Mouse (Mus musculus) embryonic fibroblast, embryonic 13.5 days (primary cell): ENCODE data around the gene Rasgrf2.

Source experiments
- CTCF ChIP-seq: IDR thresholded peaks from 2 replicates; pipeline ENCODE4 v1.5.1; 2011; ENCODE audit warnings: mild to moderate bottlenecking, control low read depth, low read length, moderate library complexity, borderline replicate concordance; ENCODE audit not compliant: insufficient read depth
- POLR2A ChIP-seq: IDR thresholded peaks from 2 replicates; pipeline ENCODE4 v1.6.1; 2011; ENCODE audit warnings: low read depth, mild to moderate bottlenecking, control low read depth, low read length, moderate library complexity

- no peak for TF ChIP-seq POLR2A
- no peak for TF ChIP-seq CTCF
Measured at GRCm38 (mm10) chr13:91937232-91937631, 194.2 kb downstream of the Rasgrf2 start.
